Mouse (Mus musculus): ENCODE measurements around the gene Thbs1. TPM values are rescaled to one million over a fixed set of nuclear protein-coding genes. Genes with fewer than 3 reads are reported as not detected.

Thbs1 gene
- polyA plus RNA-seq, 1 experiment, result 6.2 TPM

DNA sequence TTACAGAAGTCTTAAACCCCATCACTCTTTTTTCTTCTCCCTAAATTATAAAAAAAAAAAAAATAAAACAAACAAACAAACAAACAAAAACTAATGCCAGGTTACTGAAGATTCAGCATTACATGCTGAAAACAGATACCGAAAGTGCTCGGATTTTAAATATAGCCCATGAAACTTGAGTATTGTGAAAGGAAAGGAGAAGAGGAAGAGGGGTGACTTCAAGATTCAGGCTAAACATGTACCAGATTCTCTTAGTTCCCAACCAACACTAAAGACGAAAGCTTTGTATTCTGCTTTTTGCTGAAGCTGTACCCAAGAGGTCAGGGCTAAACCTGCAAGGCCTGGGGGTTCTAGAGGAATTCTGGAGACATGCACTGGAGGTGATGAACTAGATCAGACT is 46.4 kb downstream of the Thbs1 start:
- Histone ChIP-seq H3K27ac (replicated peaks; ENCODE audit: low read depth, low read length) (no peak overlapping the region), H3K4me1 (ENCODE audit: control insufficient read depth, insufficient read depth, insufficient read length, low read length) (no peaks in the 10 kb centered on the region), H3K4me3 (ENCODE audit: insufficient read depth, low read depth, low read length) (no peak overlapping the region)

- H3K4me3 ChIP-seq (ENCODE audit: insufficient read depth, low read depth, low read length), result no peak overlapping the region
- no peaks in the 10 kb centered on the region for H3K4me1 ChIP-seq (ENCODE audit: control insufficient read depth, insufficient read depth, insufficient read length, low read length)
- no peak overlapping the region for H3K27ac ChIP-seq (replicated peaks; ENCODE audit: low read depth, low read length)
These were observed 47.5 kb downstream of the Thbs1 start for GRCm38 (mm10) chr2:118159126-118159525.

DNA sequence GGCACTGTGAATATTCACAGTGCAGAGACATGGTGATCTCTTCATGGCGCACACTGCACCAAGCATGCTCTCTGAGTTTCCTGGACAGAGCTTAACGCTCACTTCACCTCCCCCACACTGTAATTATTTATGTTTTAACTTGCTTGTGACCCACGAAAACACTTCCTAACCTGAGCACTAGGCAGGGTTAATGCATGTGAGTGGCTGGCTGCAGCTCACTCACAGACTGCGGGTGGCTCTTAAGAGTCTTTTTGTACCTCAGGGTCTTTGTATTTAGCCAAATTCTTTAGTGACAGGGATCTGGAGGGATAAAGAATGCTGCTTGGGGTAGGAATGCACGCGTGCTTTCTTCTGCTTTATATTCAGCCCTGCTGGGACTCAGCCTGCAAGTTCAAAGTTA is 48.9 kb downstream of the Thbs1 start:
- no peaks in the 10 kb centered on the region for H3K4me1 ChIP-seq (ENCODE audit: control insufficient read depth, insufficient read depth, insufficient read length, low read length)
- H3K27ac ChIP-seq (replicated peaks; ENCODE audit: low read depth, low read length), result no peak overlapping the region
- no peak overlapping the region for H3K4me3 ChIP-seq (ENCODE audit: insufficient read depth, low read depth, low read length)

DNA sequence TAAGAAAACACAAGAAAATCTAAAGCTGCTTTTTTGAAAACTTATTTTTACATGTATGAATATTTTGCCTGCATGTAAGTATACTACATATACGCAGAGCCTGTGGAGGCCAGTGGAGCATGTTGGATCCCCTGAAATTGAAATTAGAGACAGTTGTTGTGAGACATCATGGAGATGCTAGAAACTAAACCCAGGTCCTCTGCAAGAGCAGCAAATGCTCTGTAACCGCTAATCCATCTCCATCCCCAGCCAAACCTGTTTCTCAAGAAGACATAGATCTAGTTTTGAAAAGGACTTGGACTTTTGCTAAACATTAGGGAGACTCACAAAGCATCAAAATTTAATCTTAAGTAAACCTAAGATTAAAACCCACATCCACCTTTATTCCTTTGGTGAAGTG is 49.3 kb downstream of the Thbs1 start:
- Histone ChIP-seq H3K27ac (replicated peaks; ENCODE audit: low read depth, low read length) (no peak overlapping the region), H3K4me3 (ENCODE audit: insufficient read depth, low read depth, low read length) (no peak overlapping the region), H3K4me1 (ENCODE audit: control insufficient read depth, insufficient read depth, insufficient read length, low read length) (no peaks in the 10 kb centered on the region)

DNA sequence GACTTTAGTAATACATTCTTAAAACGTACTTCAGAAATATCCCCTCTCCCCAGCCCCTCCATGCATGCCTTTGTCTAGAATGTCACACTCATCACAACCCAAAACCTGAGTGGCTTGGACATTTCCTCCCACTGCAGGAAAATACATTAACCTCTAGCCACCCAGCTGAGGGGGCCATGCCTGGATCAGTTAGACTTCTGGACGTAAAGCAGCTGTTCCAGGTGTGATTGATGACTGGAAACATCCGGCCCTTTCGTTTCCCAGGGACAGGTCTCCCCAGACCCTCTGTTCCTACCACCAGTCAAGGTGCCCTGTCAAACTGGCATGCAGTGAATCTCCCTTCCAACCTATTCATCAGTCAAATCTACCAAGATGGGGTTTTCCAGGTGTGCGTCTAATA is 50.8 kb downstream of the Thbs1 start:
- Histone ChIP-seq H3K27ac (replicated peaks; ENCODE audit: low read depth, low read length) (no peak overlapping the region), H3K4me3 (ENCODE audit: insufficient read depth, low read depth, low read length) (no peak overlapping the region)

DNA sequence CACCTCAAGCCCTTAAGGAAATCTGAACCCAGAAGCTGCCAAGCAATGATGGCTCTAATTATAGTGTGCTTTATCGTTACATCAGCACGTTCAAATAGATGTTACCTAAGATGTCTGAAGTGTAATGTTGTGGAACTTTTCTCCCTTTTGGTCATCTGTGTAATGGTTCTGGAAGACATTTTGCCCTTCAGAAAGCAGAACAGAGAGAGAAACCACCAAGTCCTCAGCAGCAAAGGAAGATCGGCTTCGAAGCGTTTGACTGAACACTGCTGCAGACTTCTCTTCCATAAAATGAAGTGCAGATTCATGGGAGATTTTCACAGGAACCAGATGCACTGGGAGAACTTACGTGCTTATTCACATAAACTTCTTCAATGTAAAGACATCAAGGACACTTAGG is 52.5 kb downstream of the Thbs1 start:
- Histone ChIP-seq H3K27ac (replicated peaks; ENCODE audit: low read depth, low read length) (no peak overlapping the region), H3K4me1 (ENCODE audit: control insufficient read depth, insufficient read depth, insufficient read length, low read length) (no peaks in the 10 kb centered on the region), H3K4me3 (ENCODE audit: insufficient read depth, low read depth, low read length) (no peak overlapping the region)

More for the DNA sequence above, 50.8 kb downstream of the Thbs1 start:
- no peaks in the 10 kb centered on the region for H3K4me1 ChIP-seq (ENCODE audit: control insufficient read depth, insufficient read depth, insufficient read length, low read length)

DNA sequence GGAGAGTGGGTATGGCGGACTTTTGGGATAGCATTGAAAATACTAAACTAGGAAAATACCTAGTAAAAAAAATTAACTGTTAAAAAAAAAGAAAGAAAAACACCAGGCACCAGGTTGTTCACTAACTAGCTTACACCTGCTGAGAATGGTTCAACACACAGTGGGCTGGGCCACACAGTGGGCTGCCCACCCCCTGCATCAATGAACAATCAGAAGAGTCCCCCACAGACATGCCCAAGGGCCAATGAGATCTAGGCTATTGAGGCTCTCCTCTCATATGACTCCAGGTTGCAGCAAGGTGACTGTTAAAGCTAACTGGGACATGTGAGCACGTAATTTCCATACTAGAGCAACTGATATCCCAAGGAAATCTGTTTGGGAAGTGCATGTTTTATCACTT is 54.0 kb downstream of the Thbs1 start:
- no peak overlapping the region for H3K4me3 ChIP-seq (ENCODE audit: insufficient read depth, low read depth, low read length)

GRCm38 (mm10) chr2:118167731-118168130 is 56.1 kb downstream of the Thbs1 start:
- no peak overlapping the region for H3K4me3 ChIP-seq (ENCODE audit: insufficient read depth, low read depth, low read length)
- H3K4me1 ChIP-seq (ENCODE audit: control insufficient read depth, insufficient read depth, insufficient read length, low read length), result no peaks in the 10 kb centered on the region
- no peak overlapping the region for H3K27ac ChIP-seq (replicated peaks; ENCODE audit: low read depth, low read length)

More for the DNA sequence above, 54.0 kb downstream of the Thbs1 start:
- Histone ChIP-seq H3K4me1 (ENCODE audit: control insufficient read depth, insufficient read depth, insufficient read length, low read length) (no peaks in the 10 kb centered on the region), H3K27ac (replicated peaks; ENCODE audit: low read depth, low read length) (no peak overlapping the region)

- H3K27ac ChIP-seq (replicated peaks; ENCODE audit: low read depth, low read length), result no peak overlapping the region
- no peak overlapping the region for H3K4me3 ChIP-seq (ENCODE audit: insufficient read depth, low read depth, low read length)
- no peaks in the 10 kb centered on the region for H3K4me1 ChIP-seq (ENCODE audit: control insufficient read depth, insufficient read depth, insufficient read length, low read length)
These were observed 56.5 kb downstream of the Thbs1 start for GRCm38 (mm10) chr2:118168225-118168624.

DNA sequence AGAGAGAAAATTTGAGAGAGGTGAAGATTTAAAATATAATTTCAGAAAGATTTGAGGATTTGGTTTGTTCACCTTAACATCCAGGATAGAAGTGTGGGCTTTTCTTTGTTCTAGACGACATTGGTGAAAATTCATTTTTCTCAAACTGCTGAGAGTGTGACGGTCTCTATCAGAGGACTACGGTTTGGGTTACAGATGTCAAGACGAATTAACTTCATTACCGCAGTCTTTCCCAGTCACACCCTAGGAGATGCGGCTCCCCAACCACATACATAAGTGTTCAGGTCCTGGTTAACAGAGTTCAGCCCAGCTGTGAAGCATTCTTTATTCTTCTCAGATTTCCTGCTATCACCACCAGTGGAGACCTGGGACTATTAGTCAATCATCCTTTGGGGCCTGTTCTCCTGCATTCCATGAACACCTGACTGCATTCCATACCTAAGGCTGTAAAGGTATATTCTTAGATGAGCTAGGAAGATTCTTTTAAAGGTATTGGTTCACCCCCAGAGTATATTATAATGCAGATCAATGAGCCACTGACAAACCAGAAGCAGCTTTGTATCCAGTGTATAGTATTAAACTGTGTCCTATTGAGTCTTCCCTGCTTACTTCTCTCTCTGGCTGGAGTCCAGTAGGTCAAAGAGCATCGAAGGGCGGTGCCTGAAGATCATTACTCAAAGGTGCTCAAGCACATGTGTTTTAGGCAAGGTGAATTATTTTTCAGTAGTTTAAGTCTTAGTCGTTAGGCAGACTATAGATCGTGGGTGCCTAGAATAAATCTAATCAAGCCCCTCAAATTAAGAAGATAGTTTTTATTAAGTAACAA is 63.1 kb downstream of the Thbs1 start:
- H3K4me1 ChIP-seq (ENCODE audit: control insufficient read depth, insufficient read depth, insufficient read length, low read length), result no peaks in the 10 kb centered on the region
- no peak overlapping the region for H3K27ac ChIP-seq (replicated peaks; ENCODE audit: low read depth, low read length)
- H3K4me3 ChIP-seq (ENCODE audit: insufficient read depth, low read depth, low read length), result no peak overlapping the region

Other genes with a start within 250 kb of the Thbs1 start
- not detected in 2 replicates for gene Fsip1, start 145.1 kb downstream of the Thbs1 start, polyA plus RNA-seq (2012; ENCODE audit: insufficient read depth, insufficient read length, missing spikeins)